Mouse (Mus musculus) embryonic fibroblast, embryonic 13.5 days (primary cell): ENCODE measurements at regions not wholly inside any gene's neighbourhood (a gene's known extent, or its start where the extent isn't known, plus 50 kb on each side); places are given as distances from the start of the nearest gene placed in this dataset.

ENCODE experiments used
- CTCF ChIP-seq: IDR thresholded peaks from 2 replicates; pipeline ENCODE4 v1.5.1; 2011; ENCODE audit warnings: mild to moderate bottlenecking, control low read depth, low read length, moderate library complexity, borderline replicate concordance; ENCODE audit not compliant: insufficient read depth
- POLR2A ChIP-seq: IDR thresholded peaks from 2 replicates; pipeline ENCODE4 v1.6.1; 2011; ENCODE audit warnings: low read depth, mild to moderate bottlenecking, control low read depth, low read length, moderate library complexity

DNA sequence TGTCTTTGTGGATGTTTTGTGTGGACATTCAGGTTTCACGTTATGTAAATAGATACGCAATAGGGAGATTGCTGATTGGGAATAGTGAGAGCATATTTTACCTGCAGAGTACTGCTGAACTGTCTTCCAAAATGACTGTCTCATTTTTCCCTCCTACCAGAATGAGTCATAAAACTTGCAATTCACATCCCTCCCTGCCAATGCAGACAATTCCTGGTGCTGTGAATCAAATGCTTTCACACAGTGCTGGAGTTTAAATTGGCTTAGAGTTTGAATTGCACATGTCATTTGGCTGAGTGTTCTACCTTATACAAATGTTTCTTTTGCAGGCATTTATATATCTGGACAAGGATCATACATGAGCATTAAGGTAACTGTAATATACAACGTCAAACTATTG is 649.9 kb downstream of the Rab28 start:
- TF ChIP-seq CTCF (no peak), POLR2A (no peak)
